Mouse (Mus musculus) liver, embryonic 13.5 days (tissue): Measurements from ENCODE around the gene Krt15. TPM values are rescaled to one million over a fixed set of nuclear protein-coding genes. Genes with fewer than 3 reads are reported as not detected.

Source experiments
- polyA plus RNA-seq: library from polyadenylated mRNA; unstranded; fragments of >200 nt; fragmentation: Nextera tagmentation; extraction: Ambion mirVana; gene quantifications from 2 replicates; pipeline ENCODE4 v1.2.1, GENCODE M21; 2015

Gene Krt15
- polyA plus RNA-seq, 1 experiment from 2014 or later: 1.5 TPM

Other genes starting within 250 kb of the Krt15 start
- gene Krtap31-1, start 228.0 kb downstream of the Krt15 start, polyA plus RNA-seq: not detected in 2 replicates
- gene Gm11565, start 221.2 kb downstream of the Krt15 start, polyA plus RNA-seq: not detected in 2 replicates
- gene Krtap31-2, start 199.6 kb downstream of the Krt15 start, polyA plus RNA-seq: not detected in 2 replicates
- gene Krtap9-5, start 187.5 kb downstream of the Krt15 start, polyA plus RNA-seq: not detected in 2 replicates
- not detected in 2 replicates for gene Krtap29-1, start 156.9 kb downstream of the Krt15 start, polyA plus RNA-seq
- not detected in 2 replicates for gene Krtap16-1, start 149.3 kb downstream of the Krt15 start, polyA plus RNA-seq
- gene Krtap17-1, start 141.9 kb downstream of the Krt15 start, polyA plus RNA-seq: not detected in 2 replicates
- gene Krt33a, start 119.7 kb downstream of the Krt15 start, polyA plus RNA-seq: not detected in 2 replicates
- not detected in 2 replicates for gene Krt33b, start 106.1 kb downstream of the Krt15 start, polyA plus RNA-seq
- gene Krt34, start 94.4 kb downstream of the Krt15 start, polyA plus RNA-seq: not detected in 2 replicates
- gene Krt31, start 85.4 kb downstream of the Krt15 start, polyA plus RNA-seq: not detected in 2 replicates
- not detected in 2 replicates for gene Krt32, start 47.7 kb downstream of the Krt15 start, polyA plus RNA-seq
- not detected in 2 replicates for gene Krt35, start 39.7 kb downstream of the Krt15 start, polyA plus RNA-seq
- gene Krt36, start 30.3 kb downstream of the Krt15 start, polyA plus RNA-seq: not detected in 2 replicates
- gene Krt13, start 14.4 kb downstream of the Krt15 start, polyA plus RNA-seq: 0.10 and 0.20 TPM in 2 replicates
- gene Krt19, start 12.7 kb upstream of the Krt15 start, polyA plus RNA-seq: 2.6 and 4.3 TPM in 2 replicates
- not detected in 2 replicates for gene Krt9, start 57.3 kb upstream of the Krt15 start, polyA plus RNA-seq
- gene Krt14, start 71.6 kb upstream of the Krt15 start, polyA plus RNA-seq: 0.90 and 1.0 TPM in 2 replicates
- gene Krt16, start 113.0 kb upstream of the Krt15 start, polyA plus RNA-seq: not detected in 2 replicates
- 0.41 and 0.62 TPM in 2 replicates for gene Krt17, start 125.1 kb upstream of the Krt15 start, polyA plus RNA-seq
- not detected in 2 replicates for gene Krt42, start 133.9 kb upstream of the Krt15 start, polyA plus RNA-seq
- 1,883 and 1,943 TPM in 2 replicates for gene Eif1, start 184.0 kb upstream of the Krt15 start, polyA plus RNA-seq
- not detected in 2 replicates for gene Gast, start 198.5 kb upstream of the Krt15 start, polyA plus RNA-seq
- gene Hap1, start 220.2 kb upstream of the Krt15 start, polyA plus RNA-seq: 0.37 and 0.50 TPM in 2 replicates